Mouse (Mus musculus) cerebellum, adult 2 months (tissue): Measurements from ENCODE around the gene Calr3.

Source experiments
- CTCF ChIP-seq: fragments of 200-500 bp; IDR thresholded peaks from 2 replicates; pipeline ENCODE4 v1.5.1; 2011; ENCODE audit warnings: low read depth, mild to moderate bottlenecking, control low read depth, low read length, moderate library complexity, borderline replicate concordance; ENCODE audit not compliant: insufficient read depth
- POLR2A ChIP-seq: fragments of 200-500 bp; IDR thresholded peaks from 2 replicates; pipeline ENCODE4 v1.6.1; 2011; ENCODE audit warnings: low read length, control low read depth, borderline replicate concordance; ENCODE audit not compliant: insufficient read depth

DNA sequence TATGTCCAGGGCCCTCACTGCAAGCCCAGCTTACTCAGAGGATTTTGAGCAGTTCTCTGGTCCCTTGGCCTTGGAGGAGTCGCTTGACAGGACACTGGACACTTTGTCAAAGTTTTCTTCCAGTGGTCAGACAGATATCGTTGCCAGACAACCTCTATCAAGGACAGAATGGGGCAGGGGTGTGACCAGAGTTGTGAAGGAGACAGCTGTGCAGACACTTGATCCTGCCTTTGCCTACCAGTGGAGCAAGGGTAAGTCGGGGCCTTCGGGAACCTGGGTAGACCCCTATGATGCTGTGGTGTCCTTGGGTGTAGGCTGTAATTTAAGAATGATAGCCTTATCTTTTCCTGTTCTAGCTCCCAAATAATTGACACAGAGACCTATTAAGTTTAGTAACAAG, 11.6 kb upstream of the Calr3 start:
- TF ChIP-seq POLR2A (no peak), CTCF (no peak)
